ENCODE assay signal across 8 mouse cellular contexts in genomic region chr1:168322892-168323291, GRCm38 (mm10).
DNase-seq lines count a peak whose midpoint lies in the region; ATAC-seq and TF ChIP-seq lines count a peak whose summit lies in the region.

No protein-coding gene starts in this region.

- peaks cover 22% of the 10 kb centered on the region for H3K4me1 ChIP-seq in limb, embryonic 11.5 days (ENCODE audit: control insufficient read depth, insufficient read depth, low read length)
- H3K4me1 ChIP-seq in limb, embryonic 10.5 days, result peaks cover 58% of the 10 kb centered on the region
- H3K4me1 ChIP-seq in cortical plate, adult 2 months (ENCODE audit: control insufficient read depth, insufficient read depth, low read length), result peaks cover 14% of the 10 kb centered on the region

- peak; percentile 51 to 63 for DNase-seq in cerebellum, adult 18-20 months
- DNase-seq in cerebellum, adult 11-12 months, result no peak
- peak; percentile 43 for DNase-seq in limb, embryonic 11.5 days (ENCODE audit: low spot score)
- DNase-seq in limb, embryonic 10.5 days (ENCODE audit: low spot score), result no peak
- DNase-seq in embryo, embryonic 10.5 days (ENCODE audit: low spot score), result no peak
- no peak for DNase-seq in right cerebral cortex, postnatal 36 days (ENCODE audit: low spot score in 2 of 2)

- no peaks in the 10 kb centered on the region for H3K9me3 ChIP-seq in limb, embryonic 11.5 days (ENCODE audit: control insufficient read depth, low read length)
- H3K9me3 ChIP-seq in limb, embryonic 10.5 days (replicated peaks), result no peaks in the 10 kb centered on the region

- no peak overlapping the region for H3K4me2 ChIP-seq in limb, embryonic 11.5 days (ENCODE audit: low read depth, severe bottlenecking)

- H3K4me3 ChIP-seq in limb, embryonic 11.5 days (ENCODE audit: low read depth, low read length), result no peak overlapping the region
- H3K4me3 ChIP-seq in limb, embryonic 10.5 days, result no peak overlapping the region
- no peak overlapping the region for H3K4me3 ChIP-seq in cortical plate, adult 2 months (ENCODE audit: insufficient read depth, low read length)

- no peak for TF ChIP-seq POLR2A in cortical plate, adult 2 months (IDR thresholded peaks at IDR 0.05; ENCODE audit: extremely low read depth, insufficient read depth, low read length)

- no peaks in the 10 kb centered on the region for H3K36me3 ChIP-seq in limb, embryonic 11.5 days (ENCODE audit: control insufficient read depth, insufficient read depth, low read length)
- H3K36me3 ChIP-seq in limb, embryonic 10.5 days, result peaks cover 10% of the 10 kb centered on the region; the same call in 1 of the 2 replicates

- no peaks in the 10 kb centered on the region for H3K27me3 ChIP-seq in limb, embryonic 11.5 days (ENCODE audit: control insufficient read depth, insufficient read depth, low read length)
- no peaks in the 10 kb centered on the region for H3K27me3 ChIP-seq in limb, embryonic 10.5 days (ENCODE audit: low read depth, poor library complexity, severe bottlenecking)

- no peak overlapping the region for H3K9ac ChIP-seq in limb, embryonic 11.5 days (ENCODE audit: low read length)

- 92% methylated on average over 1 of the region's 1 CpGs for WGBS in limb, embryonic 11.5 days
- 96% methylated on average over 1 of the region's 1 CpGs for WGBS in limb, embryonic 10.5 days

- peak; percentile 64 for TF ChIP-seq CTCF in cortical plate, adult 2 months (IDR thresholded peaks at IDR 0.05; ENCODE audit: extremely low read depth, insufficient read depth, low read length)

- no peak for ATAC-seq in limb, embryonic 11.5 days (ENCODE audit: insufficient number of reproducible peaks, low FRiP score, low TSS enrichment, low read depth)
- ATAC-seq in megakaryocyte, adult 5-6 weeks (ENCODE audit: poor library complexity, severe bottlenecking), result peak; percentile 62

- no peak overlapping the region for H3K27ac ChIP-seq in limb, embryonic 11.5 days (replicated peaks; ENCODE audit: low read depth, low read length)
- no peak overlapping the region for H3K27ac ChIP-seq in limb, embryonic 10.5 days
- H3K27ac ChIP-seq in cortical plate, adult 2 months (ENCODE audit: insufficient read depth, low read length), result no peak overlapping the region

Comparison
In these comparisons a context has a peak if more than half of its experiments do, and no peak if none do; other contexts are left out.
1. DNase-seq: peak in cerebellum, adult 18-20 months (2 of 2) and limb, embryonic 11.5 days (single experiment); none in cerebellum, adult 11-12 months (single experiment), limb, embryonic 10.5 days (single experiment), embryo, embryonic 10.5 days (single experiment) and right cerebral cortex, postnatal 36 days (0 of 2).